Mouse (Mus musculus) T-cell, adult 66 days (primary cell): ENCODE measurements around the gene Pank2. TPM values are rescaled to one million over a fixed set of nuclear protein-coding genes. Genes with fewer than 3 reads are reported as not detected.

Experiments
- total RNA-seq, 2 experiments: library from RNA; stranded (reverse); gene quantifications; 3 replicates in 1 of 2; 4 replicates in 1 of 2; pipeline ENCODE4 v1.2.4; 2023

The Pank2 gene
- 10 to 100 TPM; 66.2 to 72.7 TPM for total RNA-seq

DNA sequence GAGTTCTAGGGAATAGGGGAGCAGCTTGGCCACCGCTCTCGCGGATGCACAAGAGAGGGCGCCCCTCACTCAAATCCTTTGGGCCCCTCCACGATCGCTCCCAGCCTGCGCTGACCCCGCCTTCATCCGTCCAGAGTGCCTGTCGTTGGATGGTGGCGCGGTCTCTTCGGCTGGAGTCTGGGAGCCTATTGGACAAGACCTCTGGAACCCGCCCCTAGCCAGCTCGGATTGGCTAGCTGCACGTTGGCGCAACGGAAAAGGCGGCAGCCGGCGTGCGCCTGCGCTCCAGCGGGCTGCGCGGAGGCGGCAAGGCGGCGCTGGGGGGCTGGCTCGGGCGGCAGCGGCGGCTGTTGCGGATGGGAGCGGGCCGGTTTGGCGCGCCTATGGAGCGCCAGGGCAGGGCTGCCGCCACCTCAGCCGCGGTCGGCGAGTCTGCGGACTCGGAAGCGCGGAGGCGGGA is at the start of gene Pank2:
Pank2 (plus strand) TSS at position 283 of the 460 bp plus-strand sequence.

DNA sequence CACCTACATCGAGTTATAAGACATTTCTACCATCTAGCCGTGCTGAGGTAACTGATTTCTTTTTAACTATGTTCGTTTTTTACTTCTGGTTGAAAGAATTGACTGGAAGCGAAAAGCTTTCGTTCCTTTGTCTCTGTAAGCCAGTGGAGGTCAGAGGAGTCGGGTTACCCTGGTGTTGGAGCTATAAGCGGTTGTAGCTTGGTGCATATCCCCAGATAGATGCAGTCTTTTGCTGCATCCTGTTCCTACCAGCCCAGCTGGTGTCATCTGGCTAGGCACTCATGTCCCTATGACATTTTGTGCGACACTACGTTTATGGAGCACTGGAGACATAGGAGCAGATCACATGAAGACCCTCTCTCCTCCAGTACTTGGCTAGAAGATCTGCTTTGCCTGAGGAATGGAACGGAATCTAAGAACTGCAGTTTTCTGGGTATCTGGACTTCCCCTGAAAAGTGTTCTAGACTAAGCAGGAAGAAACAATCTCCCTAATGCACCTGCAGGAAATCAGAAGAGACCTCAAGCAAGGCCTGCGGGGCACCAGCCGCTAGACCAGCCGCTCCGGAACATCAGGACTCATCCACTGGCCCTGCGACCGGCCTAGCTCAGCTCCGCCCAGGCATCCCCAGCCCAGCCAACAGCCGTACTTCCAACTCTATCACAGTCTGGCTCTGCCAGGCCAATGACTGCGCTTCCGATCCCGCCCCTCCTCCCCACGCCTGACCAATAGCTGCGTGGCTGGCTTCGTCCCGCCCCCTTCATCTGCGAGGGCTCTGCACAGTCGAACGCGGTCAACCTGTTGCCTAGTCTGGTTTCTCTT is 28.8 kb upstream of the Pank2 start, which contains the start of gene Mavs:
Mavs (plus strand) TSS at position 757 of the 820 bp plus-strand sequence.

Other genes with a start within 250 kb of the Pank2 start
- under 1 TPM in 1 of 2 experiments, not detected in 1; 0.53 TPM for gene Gfra4, start 219.4 kb upstream of the Pank2 start, total RNA-seq
- not detected for gene Adam33, start 198.7 kb upstream of the Pank2 start, total RNA-seq
- under 1 TPM; 0.09 to 0.18 TPM for gene Siglec1, start 175.7 kb upstream of the Pank2 start, total RNA-seq
- not detected for gene Hspa12b, start 135.2 kb upstream of the Pank2 start, total RNA-seq
- gene Gm11037, start 129.0 kb upstream of the Pank2 start, total RNA-seq = not detected
- gene 1700037H04Rik, start 102.4 kb upstream of the Pank2 start, total RNA-seq = 10 to 100 TPM; 23.4 to 23.8 TPM
- 10 to 100 TPM; 19.9 to 21.5 TPM for gene Cenpb, start 82.4 kb upstream of the Pank2 start, total RNA-seq
- gene Cdc25b, start 75.5 kb upstream of the Pank2 start, total RNA-seq = 10 to 100 TPM; 53.4 to 68.8 TPM
- gene Spef1, start 75.2 kb upstream of the Pank2 start, total RNA-seq = 1 to 10 TPM; 2.5 to 2.6 TPM
- gene Ap5s1, start 55.4 kb upstream of the Pank2 start, total RNA-seq = 10 to 100 TPM in 1 of 2 experiments, 1 to 10 TPM in 1; 8.7 to 14.5 TPM
- gene Mavs, start 28.4 kb upstream of the Pank2 start, total RNA-seq = 10 to 100 TPM; 16.4 to 19.4 TPM
- gene Rnf24, start 90.4 kb downstream of the Pank2 start, total RNA-seq = 1 to 10 TPM; 2.4 to 2.7 TPM
- 10 to 100 TPM; 12.3 to 12.6 TPM for gene Smox, start 229.0 kb downstream of the Pank2 start, total RNA-seq